Mouse (Mus musculus) gastrocnemius, postnatal 4 days (tissue): ENCODE measurements around the gene Cyb5r3. TPM values are rescaled to one million over a fixed set of nuclear protein-coding genes. Genes with fewer than 3 reads are reported as not detected.

Source experiments
- DNase-seq, 2 experiments: peaks; one replicate each; pipeline ENCODE4 v3.0.0; 2021 to 2022; ENCODE audit warnings: low spot score in 2 of 2, mixed read lengths in 2 of 2
- total RNA-seq, 2 experiments: library from RNA; stranded (reverse); gene quantifications; 2 replicates each; pipeline ENCODE4 v1.2.3; 2021

The Cyb5r3 gene
- total RNA-seq, 2 experiments from 2014 or later = 171 TPM

GRCm38 (mm10) chr15:83107814-83108213 lies 64.6 kb downstream of the Cyb5r3 start:
- no peak for DNase-seq

DNA sequence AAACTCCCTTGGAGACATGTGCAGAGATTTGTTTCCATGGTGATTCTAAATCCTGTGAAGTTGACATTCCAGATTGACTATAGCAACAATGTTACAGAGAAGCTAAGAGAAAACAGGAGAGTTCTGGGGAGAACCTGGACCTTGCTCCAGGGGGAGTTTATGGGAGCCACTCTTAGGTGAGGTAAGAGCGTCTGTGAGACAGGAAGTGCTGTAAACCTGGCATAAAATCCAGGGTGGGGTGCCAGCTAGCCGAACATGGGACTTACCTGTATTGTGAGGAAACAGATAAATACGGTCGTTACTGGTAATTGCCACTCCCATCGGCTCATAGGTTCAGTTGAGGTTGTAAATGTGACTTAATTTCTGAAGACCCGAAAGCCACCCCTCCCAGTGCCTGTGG lies 66.0 kb downstream of the Cyb5r3 start:
- DNase-seq = no peak

Other genes with a start within 250 kb of the Cyb5r3 start
- gene Tcf20, start 184.7 kb downstream of the Cyb5r3 start, total RNA-seq = 10 to 100 TPM; 51.0 to 58.8 TPM
- 1 to 10 TPM; 2.5 to 4.2 TPM for gene Nfam1, start 139.3 kb downstream of the Cyb5r3 start, total RNA-seq
- 10 to 100 TPM; 33.4 to 41.0 TPM for gene Serhl, start 83.1 kb downstream of the Cyb5r3 start, total RNA-seq
- gene Rrp7a, start 49.8 kb downstream of the Cyb5r3 start, total RNA-seq = 10 to 100 TPM; 50.3 to 53.5 TPM
- gene Poldip3, start 23.2 kb downstream of the Cyb5r3 start, total RNA-seq = 10 to 100 TPM; 62.8 to 67.3 TPM
- 10 to 100 TPM in 1 of 2 experiments, 1 to 10 TPM in 1; 9.7 to 11.0 TPM for gene A4galt, start 79.2 kb upstream of the Cyb5r3 start, total RNA-seq
- 10 to 100 TPM; 25.4 to 27.4 TPM for gene Arfgap3, start 177.7 kb upstream of the Cyb5r3 start, total RNA-seq